Mouse (Mus musculus): ENCODE measurements around the gene Kif17. TPM values are rescaled to one million over a fixed set of nuclear protein-coding genes. Genes with fewer than 3 reads are reported as not detected.

Gene Kif17
- polyA plus RNA-seq, 1 experiment from 2014 or later = 4.3 TPM

DNA sequence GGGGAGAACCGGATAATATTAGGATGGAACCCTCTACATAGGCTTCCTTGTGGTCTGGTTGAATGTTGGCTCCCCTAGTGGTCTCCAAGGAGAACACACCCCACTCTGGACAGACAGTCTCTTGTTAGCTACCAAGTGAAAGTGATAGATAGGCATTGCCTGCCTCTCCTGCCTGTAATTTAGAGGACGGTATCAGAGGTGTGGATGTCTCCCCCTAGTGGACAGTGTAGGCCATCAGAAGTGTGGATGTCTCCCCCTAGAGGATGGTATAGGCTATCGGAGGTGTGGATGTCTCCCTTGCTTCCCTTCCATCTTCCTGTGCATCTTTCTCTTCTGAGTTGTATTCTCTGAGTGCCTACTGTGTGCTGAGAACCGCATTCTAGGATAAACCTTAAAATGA lies 32.6 kb downstream of the Kif17 start:
- Histone ChIP-seq H3K27ac (ENCODE audit: low read depth, low read length) (no peak overlapping the region), H3K9me3 (ENCODE audit: control insufficient read depth, low read length) (no peaks in the 10 kb centered on the region), H3K36me3 (ENCODE audit: control insufficient read depth, insufficient read depth, low read length) (no peaks in the 10 kb centered on the region), H3K4me3 (ENCODE audit: low read depth, low read length) (no peak overlapping the region), H3K4me1 (ENCODE audit: control insufficient read depth, insufficient read depth, low read length) (no peaks in the 10 kb centered on the region), H3K9ac (replicated peaks; ENCODE audit: low read depth, low read length) (no peak overlapping the region), H3K4me2 (ENCODE audit: low read depth, low read length) (no peak overlapping the region), H3K27me3 (ENCODE audit: control insufficient read depth, insufficient read depth, low read length) (no peaks in the 10 kb centered on the region)
- 35% methylated on average over 4 of the region's 4 CpGs for WGBS
- ATAC-seq (ENCODE audit: low read depth) = peak; percentile 71; the same call in 1 of the 2 replicates

DNA sequence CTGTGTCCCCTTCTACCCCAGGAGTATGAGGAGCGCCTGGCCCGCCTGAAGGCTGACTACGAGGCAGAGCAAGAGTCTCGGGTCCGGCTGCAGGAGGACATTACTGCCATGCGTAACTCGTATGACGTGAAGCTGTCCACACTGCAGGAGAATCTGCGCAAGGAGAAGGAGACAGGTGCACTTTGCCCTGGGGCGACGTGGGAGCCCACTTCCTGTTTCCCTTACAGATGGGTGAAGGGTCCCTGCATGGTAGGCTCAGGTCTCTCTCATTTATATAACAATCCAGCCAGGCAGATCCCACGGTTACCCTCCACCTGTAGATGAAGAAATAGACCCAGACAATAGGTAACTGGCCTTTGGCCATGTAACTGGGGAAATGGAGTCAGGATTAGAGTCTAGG lies 36.2 kb downstream of the Kif17 start:
- Histone ChIP-seq H3K4me3 (ENCODE audit: low read depth, low read length) (no peak overlapping the region), H3K36me3 (ENCODE audit: control insufficient read depth, insufficient read depth, low read length) (no peaks in the 10 kb centered on the region), H3K9ac (replicated peaks; ENCODE audit: low read depth, low read length) (no peak overlapping the region), H3K9me3 (ENCODE audit: control insufficient read depth, low read length) (no peaks in the 10 kb centered on the region), H3K27me3 (ENCODE audit: control insufficient read depth, insufficient read depth, low read length) (no peaks in the 10 kb centered on the region), H3K27ac (ENCODE audit: low read depth, low read length) (no peak overlapping the region), H3K4me1 (ENCODE audit: control insufficient read depth, insufficient read depth, low read length) (no peaks in the 10 kb centered on the region), H3K4me2 (ENCODE audit: low read depth, low read length) (no peak overlapping the region)
- WGBS = 87% methylated on average over 12 of the region's 12 CpGs
- no peak for ATAC-seq (ENCODE audit: low read depth)

DNA sequence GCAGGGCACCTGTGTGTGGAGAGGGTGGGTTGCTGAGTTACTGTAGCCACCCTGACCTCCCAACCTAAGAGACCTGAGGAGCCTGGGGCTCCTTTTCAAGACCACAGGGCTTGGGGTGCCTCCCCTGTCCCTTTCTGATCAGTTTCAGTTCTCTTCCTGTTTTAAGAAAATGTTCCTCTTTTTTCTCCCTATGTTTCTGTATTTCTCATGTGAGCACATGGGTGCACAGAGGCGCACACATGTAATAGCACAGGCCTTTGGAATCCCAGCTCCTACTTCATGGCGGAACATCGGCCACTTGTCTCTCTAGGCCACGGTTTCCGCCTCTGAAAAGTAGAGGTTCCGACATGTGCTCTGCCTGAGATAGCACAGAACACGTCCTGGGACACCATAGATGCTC lies 38.5 kb downstream of the Kif17 start:
- ATAC-seq (ENCODE audit: low read depth) = no peak
- H3K4me1 ChIP-seq (ENCODE audit: control insufficient read depth, insufficient read depth, low read length) = peaks cover 4% of the 10 kb centered on the region; the same call in 1 of the 2 replicates
- H3K4me2 ChIP-seq (ENCODE audit: low read depth, low read length) = no peak overlapping the region
- WGBS = 84% methylated on average over 7 of the region's 7 CpGs
- H3K9me3 ChIP-seq (ENCODE audit: control insufficient read depth, low read length) = no peaks in the 10 kb centered on the region
- no peak overlapping the region for H3K27ac ChIP-seq (ENCODE audit: low read depth, low read length)
- no peak overlapping the region for H3K9ac ChIP-seq (replicated peaks; ENCODE audit: low read depth, low read length)
- no peak overlapping the region for H3K4me3 ChIP-seq (ENCODE audit: low read depth, low read length)
- no peaks in the 10 kb centered on the region for H3K36me3 ChIP-seq (ENCODE audit: control insufficient read depth, insufficient read depth, low read length)
- no peaks in the 10 kb centered on the region for H3K27me3 ChIP-seq (ENCODE audit: control insufficient read depth, insufficient read depth, low read length)

DNA sequence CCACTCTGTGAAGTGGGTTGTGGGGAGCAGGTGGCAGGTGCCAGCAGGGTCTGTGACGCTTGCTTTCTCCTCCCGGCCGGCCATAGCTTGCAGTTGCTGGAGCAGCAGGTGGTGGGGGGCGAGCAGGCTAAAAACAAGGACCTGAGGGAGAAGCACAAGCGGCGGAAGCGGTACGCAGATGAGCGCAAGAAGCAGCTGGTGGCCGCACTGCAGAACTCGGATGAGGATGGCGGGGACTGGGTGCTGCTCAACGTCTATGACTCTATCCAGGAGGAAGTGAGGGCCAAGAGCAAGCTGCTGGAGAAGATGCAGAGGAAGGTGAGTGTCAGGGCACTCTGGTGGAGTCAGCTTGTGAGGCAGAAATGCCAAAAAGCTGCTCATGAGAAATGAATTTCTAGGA lies 41.8 kb downstream of the Kif17 start:
- WGBS = 88% methylated on average over 13 of the region's 13 CpGs
- H3K9ac ChIP-seq (replicated peaks; ENCODE audit: low read depth, low read length) = no peak overlapping the region
- no peak for ATAC-seq (ENCODE audit: low read depth)

DNA sequence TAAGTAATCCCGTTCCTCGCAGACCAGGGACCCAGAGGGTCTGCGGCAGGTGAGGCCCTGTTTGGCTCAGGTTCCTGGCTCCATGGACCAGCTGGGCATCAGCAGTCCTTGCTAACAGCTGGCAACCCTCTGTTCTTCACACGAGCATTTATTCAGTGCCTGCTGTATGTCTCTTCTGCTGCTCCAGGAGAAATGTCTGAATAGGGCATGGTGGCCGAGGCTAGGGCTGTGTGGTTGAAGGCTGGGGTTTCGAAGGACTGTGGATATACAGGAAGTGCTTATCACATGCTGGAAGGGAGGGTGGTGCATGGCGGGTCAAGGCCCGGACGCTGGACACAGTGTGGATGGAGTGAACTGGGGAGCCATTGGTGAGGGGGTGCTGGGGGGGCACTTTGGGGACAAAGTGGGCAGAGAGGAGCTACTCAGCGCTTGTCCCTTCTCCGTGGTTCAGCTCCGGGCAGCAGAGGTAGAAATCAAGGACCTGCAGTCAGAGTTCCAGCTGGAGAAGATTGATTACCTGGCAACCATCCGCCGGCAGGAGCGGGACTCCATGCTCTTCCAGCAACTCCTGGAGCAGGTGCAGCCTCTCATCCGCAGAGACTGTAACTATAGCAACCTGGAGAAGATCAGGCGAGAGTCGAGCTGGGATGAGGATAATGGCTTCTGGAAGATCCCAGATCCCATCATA lies 43.2 kb downstream of the Kif17 start:
- Histone ChIP-seq H3K9ac (replicated peaks; ENCODE audit: low read depth, low read length) (no peak overlapping the region), H3K36me3 (ENCODE audit: control insufficient read depth, insufficient read depth, low read length) (no peaks in the 10 kb centered on the region), H3K4me3 (ENCODE audit: low read depth, low read length) (no peak overlapping the region), H3K27me3 (ENCODE audit: control insufficient read depth, insufficient read depth, low read length) (no peaks in the 10 kb centered on the region), H3K27ac (ENCODE audit: low read depth, low read length) (peak overlapping the region; percentile 84), H3K9me3 (ENCODE audit: control insufficient read depth, low read length) (no peaks in the 10 kb centered on the region), H3K4me2 (ENCODE audit: low read depth, low read length) (no peak overlapping the region; the same call in 1 of the 2 replicates), H3K4me1 (ENCODE audit: control insufficient read depth, insufficient read depth, low read length) (peaks cover 4% of the 10 kb centered on the region; the same call in 1 of the 2 replicates)
- 51% methylated on average over 18 of the region's 18 CpGs for WGBS
- ATAC-seq (ENCODE audit: low read depth) = peak; percentile 93

More for the DNA sequence above, 41.8 kb downstream of the Kif17 start:
- Histone ChIP-seq H3K4me2 (ENCODE audit: low read depth, low read length) (no peak overlapping the region), H3K27me3 (ENCODE audit: control insufficient read depth, insufficient read depth, low read length) (no peaks in the 10 kb centered on the region), H3K4me1 (ENCODE audit: control insufficient read depth, insufficient read depth, low read length) (peaks cover 4% of the 10 kb centered on the region; the same call in 1 of the 2 replicates), H3K9me3 (ENCODE audit: control insufficient read depth, low read length) (no peaks in the 10 kb centered on the region), H3K27ac (ENCODE audit: low read depth, low read length) (no peak overlapping the region), H3K36me3 (ENCODE audit: control insufficient read depth, insufficient read depth, low read length) (no peaks in the 10 kb centered on the region), H3K4me3 (ENCODE audit: low read depth, low read length) (no peak overlapping the region)

- ATAC-seq (ENCODE audit: low read depth) = peak; percentile 68
- Histone ChIP-seq H3K4me2 (ENCODE audit: low read depth, low read length) (no peak overlapping the region; the same call in 1 of the 2 replicates), H3K27ac (ENCODE audit: low read depth, low read length) (peak overlapping the region; percentile 84), H3K4me1 (ENCODE audit: control insufficient read depth, insufficient read depth, low read length) (peaks cover 4% of the 10 kb centered on the region; the same call in 1 of the 2 replicates), H3K4me3 (ENCODE audit: low read depth, low read length) (no peak overlapping the region), H3K27me3 (ENCODE audit: control insufficient read depth, insufficient read depth, low read length) (no peaks in the 10 kb centered on the region), H3K9me3 (ENCODE audit: control insufficient read depth, low read length) (no peaks in the 10 kb centered on the region), H3K36me3 (ENCODE audit: control insufficient read depth, insufficient read depth, low read length) (no peaks in the 10 kb centered on the region), H3K9ac (replicated peaks; ENCODE audit: low read depth, low read length) (no peak overlapping the region)
- WGBS = 65% methylated on average over 8 of the region's 14 CpGs
Observed at GRCm38 (mm10) chr4:138293949-138294550, 43.8 kb downstream of the Kif17 start.

GRCm38 (mm10) chr4:138301271-138301780 lies 51.1 kb downstream of the Kif17 start:
- no peak overlapping the region for H3K27ac ChIP-seq (ENCODE audit: low read depth, low read length)

DNA sequence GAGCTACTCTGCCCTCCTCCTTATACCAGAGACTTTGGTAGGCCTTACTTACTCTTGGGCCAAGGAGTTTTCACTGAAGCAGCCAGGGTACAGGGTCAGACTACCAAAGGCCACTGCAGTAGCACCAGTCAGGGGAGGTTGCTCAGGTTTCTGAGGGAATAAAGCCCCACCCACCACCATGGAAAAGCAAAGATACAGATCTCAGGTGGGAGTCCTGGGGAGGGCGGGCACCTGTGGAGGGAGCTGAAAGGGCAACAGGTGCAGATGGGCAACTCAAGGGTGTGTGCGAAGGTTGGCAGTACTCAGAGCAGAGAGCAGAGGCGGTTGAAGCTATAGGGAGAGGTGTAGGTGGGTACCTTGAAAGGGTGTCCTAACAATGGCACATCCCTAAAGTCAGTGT lies 52.8 kb downstream of the Kif17 start:
- H3K27me3 ChIP-seq (ENCODE audit: control insufficient read depth, insufficient read depth, low read length) = no peaks in the 10 kb centered on the region

More at GRCm38 (mm10) chr4:138301271-138301780, 51.1 kb downstream of the Kif17 start:
- Histone ChIP-seq H3K36me3 (ENCODE audit: control insufficient read depth, insufficient read depth, low read length) (no peaks in the 10 kb centered on the region), H3K4me3 (ENCODE audit: low read depth, low read length) (no peak overlapping the region), H3K27me3 (ENCODE audit: control insufficient read depth, insufficient read depth, low read length) (no peaks in the 10 kb centered on the region), H3K9me3 (ENCODE audit: control insufficient read depth, low read length) (no peaks in the 10 kb centered on the region), H3K4me2 (ENCODE audit: low read depth, low read length) (no peak overlapping the region), H3K9ac (replicated peaks; ENCODE audit: low read depth, low read length) (no peak overlapping the region), H3K4me1 (ENCODE audit: control insufficient read depth, insufficient read depth, low read length) (peaks cover 16% of the 10 kb centered on the region)
- no peak for ATAC-seq (ENCODE audit: low read depth)
- 91% methylated on average over 10 of the region's 10 CpGs for WGBS

GRCm38 (mm10) chr4:138303742-138304141 lies 53.5 kb downstream of the Kif17 start:
- Histone ChIP-seq H3K4me1 (ENCODE audit: control insufficient read depth, insufficient read depth, low read length) (peaks cover 16% of the 10 kb centered on the region), H3K36me3 (ENCODE audit: control insufficient read depth, insufficient read depth, low read length) (no peaks in the 10 kb centered on the region), H3K27ac (ENCODE audit: low read depth, low read length) (peak overlapping the region; percentile 82), H3K9me3 (ENCODE audit: control insufficient read depth, low read length) (no peaks in the 10 kb centered on the region), H3K4me2 (ENCODE audit: low read depth, low read length) (peak overlapping the region; percentile 82), H3K27me3 (ENCODE audit: control insufficient read depth, insufficient read depth, low read length) (no peaks in the 10 kb centered on the region), H3K4me3 (ENCODE audit: low read depth, low read length) (peak overlapping the region; percentile 91), H3K9ac (replicated peaks; ENCODE audit: low read depth, low read length) (peak overlapping the region; percentile 63)
- ATAC-seq (ENCODE audit: low read depth) = no peak
- WGBS = 18% methylated on average over 18 of the region's 18 CpGs

More for the DNA sequence above, 52.8 kb downstream of the Kif17 start:
- Histone ChIP-seq H3K4me2 (ENCODE audit: low read depth, low read length) (no peak overlapping the region), H3K4me3 (ENCODE audit: low read depth, low read length) (no peak overlapping the region), H3K27ac (ENCODE audit: low read depth, low read length) (no peak overlapping the region), H3K9ac (replicated peaks; ENCODE audit: low read depth, low read length) (no peak overlapping the region), H3K36me3 (ENCODE audit: control insufficient read depth, insufficient read depth, low read length) (no peaks in the 10 kb centered on the region), H3K4me1 (ENCODE audit: control insufficient read depth, insufficient read depth, low read length) (peaks cover 16% of the 10 kb centered on the region), H3K9me3 (ENCODE audit: control insufficient read depth, low read length) (no peaks in the 10 kb centered on the region)
- ATAC-seq (ENCODE audit: low read depth) = no peak
- WGBS = 93% methylated on average over 3 of the region's 3 CpGs

Data from neural tube, embryonic 14.5 days (tissue).